Mouse (Mus musculus) left cerebral cortex, postnatal 4 days (tissue): ENCODE results near the gene Itgb4. TPM values are rescaled to one million over a fixed set of nuclear protein-coding genes. Genes with fewer than 3 reads are reported as not detected.

ENCODE experiments used
- DNase-seq: peaks from one replicate; pipeline ENCODE4 v3.0.0-alpha.2; 2022
- intact Hi-C: fragments of 180-260 bp; cut with DNase I; formaldehyde crosslinking; loops from one replicate; pipeline ENCODE4 v1.15.1; 2025
- total RNA-seq, 2 experiments: library from RNA; stranded (reverse); gene quantifications; 2 replicates each; pipeline ENCODE4 v1.2.3; 2021

The Itgb4 gene
- total RNA-seq = 1 to 10 TPM; 3.7 to 4.4 TPM

DNA sequence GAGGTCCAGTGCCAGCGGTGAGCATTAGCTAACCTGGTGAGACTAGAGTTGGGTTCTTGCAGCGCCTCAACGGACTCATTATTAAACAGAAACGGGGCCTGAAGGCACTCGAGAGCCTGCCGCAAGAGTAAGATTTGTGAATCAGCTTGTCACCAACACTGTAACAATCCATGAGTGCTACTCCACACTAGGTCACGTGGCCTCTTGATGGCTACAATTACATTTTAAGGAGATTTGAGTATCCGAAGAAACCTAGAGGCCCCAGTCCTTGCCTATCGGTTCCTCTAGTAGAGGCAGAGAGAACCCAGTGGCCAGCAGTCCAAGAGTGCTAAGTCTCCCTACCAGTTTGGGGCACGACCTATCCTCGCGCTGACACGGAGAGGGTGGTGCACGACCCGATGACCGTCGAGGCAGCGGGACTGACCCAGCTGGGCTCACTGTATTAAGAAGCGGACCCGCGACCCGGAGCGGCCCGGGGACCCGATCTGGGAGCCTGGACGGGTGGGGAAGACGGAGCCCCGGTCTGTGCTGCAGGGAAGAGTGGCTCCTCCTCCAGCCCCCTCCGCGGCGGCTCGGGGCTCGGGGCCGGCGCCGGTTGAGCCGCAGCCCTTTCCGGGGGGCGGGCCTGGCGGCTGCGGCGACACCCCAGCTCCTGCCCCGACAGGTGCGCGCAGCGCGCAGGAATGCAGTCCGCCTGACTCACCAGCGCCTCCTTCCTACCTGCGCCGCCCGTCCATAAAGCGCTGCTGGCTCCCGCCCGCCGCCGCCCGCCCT lies at the start of gene Itgb4:
Gene Itgb4 (plus strand): TSS at position 401 of the 774 bp plus-strand sequence.
- intact Hi-C loops = no loop called here
- DNase-seq = no peak

DNA sequence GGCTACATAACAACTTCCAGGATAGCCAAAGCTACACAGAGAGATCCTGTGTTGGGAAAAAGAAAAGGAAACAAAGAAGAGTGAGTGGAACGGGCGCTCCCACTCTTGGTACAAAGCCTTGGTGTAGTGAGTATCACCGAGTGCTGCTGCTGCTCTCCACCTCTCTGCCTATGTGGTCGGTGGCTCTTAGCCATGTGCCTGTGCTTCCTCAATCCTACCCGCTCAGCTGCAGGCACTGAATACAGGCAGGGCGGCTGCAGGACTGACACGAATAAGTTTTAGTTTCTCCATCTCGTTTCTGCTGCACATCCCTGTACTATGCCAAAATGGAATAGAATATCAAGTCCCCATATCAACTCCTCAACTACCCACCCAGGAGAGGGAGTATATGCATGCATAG lies 45.5 kb upstream of the Itgb4 start:
- no peak for DNase-seq
- intact Hi-C loops = no loop called here

DNA sequence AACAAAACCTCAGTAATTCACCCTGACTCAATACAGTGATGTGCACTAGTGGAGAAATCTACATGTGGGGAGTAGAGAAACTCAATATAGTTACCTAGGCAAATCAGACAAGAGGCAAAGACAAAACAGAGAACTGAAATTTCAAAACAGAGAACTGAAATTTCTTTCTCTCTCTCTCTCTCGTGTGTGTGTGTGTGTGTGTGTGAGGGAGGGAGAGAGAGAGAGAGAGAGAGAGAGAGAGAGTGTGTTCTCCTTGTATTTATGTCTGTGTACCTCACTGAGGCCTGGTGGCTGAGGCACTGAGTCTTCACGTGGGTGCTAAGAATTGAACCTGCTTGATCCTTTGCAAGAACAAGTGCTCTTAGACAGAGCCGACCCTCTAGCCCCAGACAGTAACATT lies 44.7 kb upstream of the Itgb4 start:
- DNase-seq = no peak
- intact Hi-C loops = no loop called here

DNA sequence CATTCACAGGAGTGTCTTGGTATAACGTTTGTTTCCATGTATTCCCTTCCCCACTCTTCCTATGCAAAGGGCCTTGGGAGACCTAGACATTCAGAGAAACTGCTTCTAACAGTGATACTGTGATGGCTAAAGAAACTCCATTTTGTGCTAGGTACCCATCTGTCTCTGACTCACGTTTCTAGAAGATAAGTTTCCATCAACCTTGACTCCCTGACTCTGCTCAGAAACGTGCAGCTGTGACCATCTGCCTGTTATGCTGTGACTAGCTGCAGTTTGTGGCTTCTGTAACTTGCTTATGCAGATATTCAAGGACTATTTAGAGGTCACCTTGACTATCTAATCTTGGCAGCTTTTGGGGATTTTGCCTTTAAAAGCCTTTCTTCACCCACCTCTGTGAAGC lies 43.3 kb upstream of the Itgb4 start:
- intact Hi-C loops = no loop called here

DNA sequence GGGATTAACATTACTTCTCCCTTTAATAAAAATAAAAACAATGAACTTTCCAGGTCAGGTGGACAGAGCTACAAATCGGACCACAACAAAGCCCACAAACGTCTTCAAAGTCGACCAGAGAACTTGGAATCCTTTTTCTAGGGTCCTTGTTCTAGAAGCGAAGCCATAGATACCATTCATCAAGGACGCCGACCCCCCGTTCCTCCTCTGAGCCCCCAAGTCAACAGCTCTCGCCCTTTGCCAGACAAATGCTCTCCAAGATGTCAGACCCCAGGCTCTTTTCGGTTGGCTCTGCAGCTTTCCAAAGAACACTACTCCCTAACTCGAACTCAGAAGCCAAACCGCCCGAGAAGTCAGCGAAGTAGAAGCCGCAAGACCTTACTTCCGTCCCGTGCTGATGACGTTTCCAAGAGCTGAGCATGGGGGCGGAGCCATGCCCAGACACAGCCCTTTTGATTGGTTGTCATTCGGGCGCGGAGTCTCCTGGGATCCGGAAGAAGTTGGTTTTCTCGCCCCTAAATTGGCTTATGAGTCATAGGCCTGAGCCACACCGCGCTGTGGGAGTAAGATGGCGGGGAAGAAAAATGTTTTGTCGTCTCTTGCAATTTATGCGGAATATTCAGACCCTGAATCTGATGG lies 41.3 kb upstream of the Itgb4 start, which contains the start of the genes Sap30bp and Recql5:
Gene Sap30bp (plus strand): TSS at position 175 of the 639 bp plus-strand sequence.
Gene Recql5 (minus strand): TSS at position 370 of the 639 bp plus-strand sequence.
- intact Hi-C loops = no loop called here
- DNase-seq = peak; percentile 98

More for the DNA sequence above, 43.3 kb upstream of the Itgb4 start:
- DNase-seq = no peak

DNA sequence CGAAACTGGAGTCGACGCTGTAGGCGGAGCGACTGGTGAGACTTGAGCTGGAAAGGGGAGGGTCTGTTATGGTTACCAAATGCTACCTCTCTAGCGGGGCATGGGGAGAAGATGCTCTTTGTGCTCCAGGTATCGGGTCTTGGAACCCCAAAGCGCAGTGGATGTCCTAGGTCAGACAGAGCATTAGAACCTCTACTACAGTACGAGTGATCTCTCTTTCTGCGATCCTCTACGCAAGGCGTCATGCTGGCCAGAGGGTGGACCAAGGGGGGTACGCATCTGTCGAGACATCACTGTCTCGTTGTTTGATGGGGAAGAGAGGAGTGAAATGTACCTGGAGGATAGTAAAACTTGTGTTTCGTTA lies 40.8 kb upstream of the Itgb4 start:
- intact Hi-C loops = no loop called here
- no peak for DNase-seq

DNA sequence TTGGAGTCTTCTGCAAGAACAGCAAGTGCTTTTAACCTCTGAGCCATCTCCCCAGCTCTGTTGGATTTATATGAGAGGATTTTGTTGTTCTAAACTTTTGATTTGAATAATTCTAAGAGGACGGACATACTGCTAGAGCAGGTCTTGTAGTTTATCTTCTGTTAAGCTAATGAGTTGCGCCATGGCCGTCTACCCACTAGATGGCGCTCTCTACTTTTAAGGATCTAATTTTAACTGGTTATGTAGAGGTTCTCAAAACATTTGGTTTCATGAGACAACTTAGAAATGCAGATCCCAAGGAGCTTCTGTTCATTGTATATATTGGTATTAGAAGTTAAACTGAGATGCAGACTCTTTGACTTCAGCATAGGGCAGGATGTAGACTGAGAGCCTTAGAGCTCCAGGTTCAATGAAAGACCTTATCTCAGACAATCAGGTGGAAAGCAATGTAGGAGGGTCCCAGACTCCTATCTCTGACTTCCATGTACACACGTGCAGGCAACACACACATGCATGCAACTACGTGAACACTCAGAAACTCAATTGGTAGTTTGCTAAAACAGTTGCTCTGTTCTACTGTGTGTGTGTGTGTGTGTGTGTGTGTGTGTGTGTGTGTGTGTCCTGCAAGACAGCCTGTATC lies 34.7 kb upstream of the Itgb4 start:
- intact Hi-C loops = loop anchor here (5.0 kb wide), 1 partner anchor 62 kb away; no protein-coding TSS in a partner anchor
- DNase-seq = peak; percentile 68

DNA sequence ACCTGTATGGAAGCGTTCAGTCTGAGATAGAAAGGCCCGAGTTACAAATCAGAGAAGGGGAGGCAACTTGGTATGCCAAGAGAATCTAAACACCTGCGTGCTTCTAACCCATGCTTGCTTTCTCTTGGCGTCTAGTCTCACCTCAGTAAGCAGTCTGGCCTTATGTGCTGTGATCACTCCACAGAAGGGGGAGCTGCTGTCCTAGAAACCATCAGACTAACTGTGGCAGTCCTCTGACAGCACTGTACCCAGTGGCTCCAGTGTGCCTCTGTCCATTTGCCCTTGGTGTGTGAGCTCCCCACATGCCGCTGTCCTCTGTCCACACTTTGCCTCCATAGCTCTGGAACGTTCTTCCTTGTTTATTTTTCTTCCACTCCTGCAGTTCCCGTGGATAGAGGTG lies 32.5 kb upstream of the Itgb4 start:
- intact Hi-C loops = no loop called here

DNA sequence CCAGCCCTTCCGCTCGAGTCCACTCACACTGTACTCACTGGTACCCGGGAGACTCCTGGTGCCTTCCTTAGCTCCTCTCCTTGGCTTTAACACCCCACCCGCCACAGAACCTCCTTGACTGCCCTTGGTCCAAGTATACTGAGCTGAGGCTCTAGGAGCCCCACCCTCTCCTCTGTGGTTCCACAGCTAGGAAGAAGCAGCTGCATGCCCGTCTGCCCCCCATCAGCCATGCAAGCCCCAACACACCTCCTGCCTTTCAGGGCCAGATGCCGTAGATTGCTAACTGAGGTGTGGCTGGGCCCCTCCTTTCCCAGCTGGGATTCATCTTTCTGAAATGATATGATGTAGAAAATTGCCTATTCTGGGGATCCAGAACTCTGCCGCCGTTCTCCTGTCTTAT lies 29.3 kb upstream of the Itgb4 start:
- intact Hi-C loops = no loop called here
- DNase-seq = no peak

More for the DNA sequence above, 32.5 kb upstream of the Itgb4 start:
- no peak for DNase-seq

DNA sequence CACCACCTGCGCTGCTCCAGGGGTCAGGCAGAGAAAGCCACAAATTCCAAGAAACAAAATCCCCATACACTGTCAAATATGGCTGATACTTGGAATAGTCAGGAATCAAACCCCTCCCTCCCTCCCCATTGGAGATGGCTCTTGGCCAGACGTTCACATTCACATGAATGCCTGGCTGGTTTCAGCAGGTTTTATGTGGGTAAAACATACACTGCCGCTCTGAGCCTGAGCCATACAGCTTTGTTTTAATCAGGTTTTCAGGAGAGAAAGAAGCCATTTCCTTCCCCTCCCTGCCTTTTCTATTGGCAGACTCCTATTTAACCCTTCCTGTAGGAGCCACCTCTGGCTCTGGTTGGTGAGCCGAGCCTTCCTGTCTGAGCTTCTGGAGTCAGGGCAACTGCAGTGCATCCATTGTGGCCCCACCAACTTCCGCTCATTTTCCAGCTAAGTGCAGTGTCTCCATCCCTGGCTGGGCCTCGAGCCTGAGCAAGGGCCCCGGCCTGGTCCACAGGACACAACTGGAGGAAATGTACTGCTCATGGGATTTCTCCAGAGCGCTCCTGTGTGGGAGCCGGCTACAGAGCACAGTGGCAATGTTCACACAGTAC lies 28.2 kb upstream of the Itgb4 start:
- no peak for DNase-seq
- intact Hi-C loops = no loop called here

DNA sequence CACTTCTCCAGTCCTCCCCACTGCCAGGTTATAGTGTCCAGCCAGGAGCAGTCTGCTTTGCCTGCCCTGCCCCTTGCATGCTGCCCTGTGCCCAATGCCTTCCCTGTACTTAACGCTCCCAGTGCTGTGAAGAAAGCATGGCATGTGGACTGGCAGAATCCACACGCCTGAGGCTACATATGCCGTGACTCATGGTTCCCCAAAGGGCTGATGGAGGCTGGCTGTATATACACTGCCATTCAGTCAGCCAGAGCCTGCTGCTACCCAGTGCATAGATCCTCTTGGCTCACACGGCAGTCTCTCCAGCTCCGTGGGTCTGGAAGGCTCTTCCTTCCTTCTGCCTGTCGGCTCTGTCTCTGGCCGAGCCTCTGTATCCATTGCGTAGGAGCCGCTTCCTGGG lies 26.2 kb upstream of the Itgb4 start:
- no peak for DNase-seq
- intact Hi-C loops = no loop called here

DNA sequence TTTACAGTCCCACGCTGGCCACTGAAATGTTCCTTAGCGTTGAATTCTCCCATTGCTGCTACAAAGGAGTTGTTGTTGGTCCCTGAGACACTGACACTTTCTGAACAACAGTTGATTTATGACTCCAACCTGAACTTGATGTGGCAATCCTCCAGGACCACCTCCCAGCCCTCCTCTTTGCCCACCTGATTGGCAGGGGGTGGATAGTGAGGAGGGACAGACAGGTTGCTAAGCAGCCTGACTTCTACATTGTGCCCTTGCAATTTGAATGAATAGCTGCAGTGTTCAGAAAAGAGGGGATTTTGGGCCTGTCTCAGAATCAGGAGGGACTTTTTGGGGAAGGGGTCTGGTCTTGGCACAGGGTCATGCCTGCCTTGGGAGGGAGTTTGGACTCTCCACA lies 23.8 kb upstream of the Itgb4 start:
- intact Hi-C loops = no loop called here
- no peak for DNase-seq

DNA sequence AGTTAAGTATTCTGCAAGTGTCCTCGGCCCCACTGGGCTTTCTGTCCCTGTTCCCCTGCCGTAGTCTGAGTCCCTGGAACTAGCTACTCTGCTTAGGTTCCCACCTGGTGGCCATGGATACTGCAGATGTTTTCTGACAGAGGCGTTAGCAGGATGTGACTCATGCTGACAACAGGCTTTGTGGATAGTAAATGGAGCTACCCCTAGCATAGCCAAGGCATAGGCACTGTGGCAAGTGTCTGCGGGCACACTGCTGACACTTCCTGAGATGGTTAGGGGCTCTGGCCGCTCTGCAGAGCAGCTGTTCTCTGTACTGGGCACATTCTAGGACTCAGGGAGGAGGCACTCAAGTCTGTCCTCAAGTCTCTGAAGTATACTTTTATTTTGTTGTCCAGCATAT lies 19.8 kb upstream of the Itgb4 start:
- intact Hi-C loops = no loop called here
- DNase-seq = no peak

DNA sequence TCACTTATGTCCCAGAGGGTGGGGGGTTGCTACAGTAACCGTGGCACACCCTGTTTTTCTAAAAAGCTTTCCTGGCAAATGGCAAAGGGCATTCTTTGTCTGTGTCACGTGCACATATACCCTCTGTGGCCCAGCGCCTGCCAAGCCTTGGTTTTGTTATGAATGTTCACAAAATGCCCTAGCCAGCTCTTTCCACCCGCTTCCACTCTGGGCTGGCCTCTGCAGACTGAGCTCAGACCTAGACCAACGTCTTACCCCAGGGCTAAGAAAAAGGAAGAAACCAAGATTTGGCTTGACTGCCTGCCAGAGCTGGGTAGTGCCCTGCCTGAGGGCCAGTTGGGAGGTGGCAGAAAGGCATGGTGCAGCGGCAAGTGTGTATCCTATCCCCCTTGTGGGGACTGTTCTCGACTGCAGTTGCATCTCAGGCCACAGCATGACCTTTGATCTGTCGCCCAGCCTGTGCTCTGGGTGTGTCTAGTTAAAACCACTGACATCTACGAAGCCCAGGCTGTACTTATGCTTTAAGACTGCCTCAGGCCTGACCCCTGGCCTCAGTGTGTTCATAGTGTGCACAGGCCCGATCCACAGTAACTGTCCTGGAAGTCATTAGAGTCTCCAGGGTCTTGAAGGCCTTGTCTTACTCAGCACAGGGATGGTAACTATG lies 19.2 kb upstream of the Itgb4 start:
- peak; percentile 45 for DNase-seq
- intact Hi-C loops = no loop called here

DNA sequence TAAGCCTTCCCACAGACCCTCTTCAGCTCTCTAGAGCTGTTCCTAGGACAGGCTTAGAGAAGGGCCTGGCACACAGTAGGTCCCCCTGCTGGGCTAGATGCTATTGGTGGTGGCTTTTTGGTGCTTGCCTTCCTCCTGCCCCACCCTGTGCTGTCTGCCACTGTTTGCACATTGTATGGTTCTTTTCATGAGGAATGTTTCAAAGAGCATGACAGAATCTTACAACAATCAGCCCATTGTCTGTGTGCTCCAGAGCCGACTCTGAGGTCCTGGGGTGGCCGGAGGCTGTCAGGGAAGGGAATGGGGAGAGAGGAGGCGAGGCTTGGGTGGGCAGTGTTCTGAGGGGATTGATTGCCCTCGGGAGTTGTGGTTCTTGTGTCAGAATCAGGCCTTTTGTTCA lies 18.1 kb upstream of the Itgb4 start:
- DNase-seq = peak; percentile 35
- intact Hi-C loops = no loop called here

DNA sequence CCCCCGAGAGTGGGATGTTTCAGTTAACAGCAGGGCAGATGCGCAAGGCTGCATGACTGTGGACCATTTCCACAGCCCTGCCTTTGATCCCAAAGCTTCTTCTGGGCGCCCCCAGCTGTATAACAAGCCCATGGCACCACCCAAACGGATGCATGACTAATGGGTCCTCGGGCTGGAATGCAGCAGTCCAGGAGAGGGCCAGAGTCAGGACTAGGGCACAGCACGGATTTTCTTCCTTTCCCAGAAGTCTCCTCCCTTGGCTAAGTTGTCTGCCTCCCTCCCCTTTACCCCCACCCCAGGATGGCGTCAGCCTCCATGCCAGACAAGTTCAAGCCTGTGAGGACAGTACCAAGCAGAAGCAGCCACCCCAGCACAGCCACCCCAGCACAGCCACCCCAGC lies 16.5 kb upstream of the Itgb4 start:
- no peak for DNase-seq
- intact Hi-C loops = no loop called here

DNA sequence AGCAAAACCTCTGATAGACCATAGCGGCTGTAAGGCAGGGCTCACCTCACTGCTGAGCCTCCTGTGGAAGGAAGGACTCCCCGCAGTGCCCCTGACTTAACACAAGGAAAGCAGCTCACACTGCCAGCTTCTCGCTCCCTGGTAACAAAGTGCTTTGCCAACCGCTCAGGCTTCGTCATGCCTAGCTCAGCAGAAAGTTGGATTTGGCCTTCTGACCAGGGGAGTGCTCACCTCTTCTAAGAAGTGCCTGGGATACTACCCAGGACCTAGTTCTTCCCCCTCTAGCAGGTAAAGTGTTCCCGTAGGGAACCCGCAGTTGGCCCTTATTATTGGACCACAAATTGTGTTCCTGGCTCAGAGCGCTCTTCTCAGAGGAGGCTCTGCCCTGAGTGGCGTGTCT lies 15.5 kb upstream of the Itgb4 start:
- intact Hi-C loops = no loop called here
- no peak for DNase-seq

DNA sequence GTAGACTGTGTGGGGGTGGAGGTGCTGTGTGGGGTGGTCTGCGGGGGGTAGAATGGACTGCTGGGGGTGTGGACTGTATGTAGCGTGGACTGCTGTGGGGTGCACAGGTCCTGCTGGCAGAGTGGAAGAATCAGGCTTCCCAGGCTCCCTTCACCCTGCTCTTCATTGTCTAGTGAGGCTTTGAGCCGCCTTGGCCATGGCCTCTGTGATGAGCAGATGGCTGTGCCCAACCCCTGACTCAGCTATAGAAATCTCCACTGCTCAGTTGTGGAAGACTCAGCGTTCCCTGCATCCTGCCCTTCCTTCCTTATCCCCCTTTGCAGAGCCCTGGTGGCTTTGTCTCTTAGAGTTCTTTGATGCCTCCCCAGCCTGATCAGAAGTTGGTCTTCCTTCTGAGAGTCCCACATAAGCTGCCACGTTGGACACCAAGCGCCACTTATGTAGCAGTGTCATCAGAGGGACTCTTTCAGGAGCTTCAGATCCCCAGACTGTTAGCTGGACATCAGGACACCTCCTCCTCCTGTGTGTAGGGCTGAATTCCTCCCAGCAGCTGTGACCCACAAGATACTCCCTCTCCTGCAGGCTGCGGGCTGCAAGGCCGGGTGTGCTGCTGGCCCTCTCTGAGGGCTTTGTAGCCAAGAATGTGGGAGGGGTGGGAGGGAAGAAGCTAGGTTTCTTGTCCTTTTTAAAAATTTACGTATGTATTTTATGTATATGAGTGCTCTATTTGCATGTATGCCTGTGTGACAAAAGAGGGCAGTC lies 11.7 kb upstream of the Itgb4 start:
- no peak for DNase-seq
- intact Hi-C loops = no loop called here

DNA sequence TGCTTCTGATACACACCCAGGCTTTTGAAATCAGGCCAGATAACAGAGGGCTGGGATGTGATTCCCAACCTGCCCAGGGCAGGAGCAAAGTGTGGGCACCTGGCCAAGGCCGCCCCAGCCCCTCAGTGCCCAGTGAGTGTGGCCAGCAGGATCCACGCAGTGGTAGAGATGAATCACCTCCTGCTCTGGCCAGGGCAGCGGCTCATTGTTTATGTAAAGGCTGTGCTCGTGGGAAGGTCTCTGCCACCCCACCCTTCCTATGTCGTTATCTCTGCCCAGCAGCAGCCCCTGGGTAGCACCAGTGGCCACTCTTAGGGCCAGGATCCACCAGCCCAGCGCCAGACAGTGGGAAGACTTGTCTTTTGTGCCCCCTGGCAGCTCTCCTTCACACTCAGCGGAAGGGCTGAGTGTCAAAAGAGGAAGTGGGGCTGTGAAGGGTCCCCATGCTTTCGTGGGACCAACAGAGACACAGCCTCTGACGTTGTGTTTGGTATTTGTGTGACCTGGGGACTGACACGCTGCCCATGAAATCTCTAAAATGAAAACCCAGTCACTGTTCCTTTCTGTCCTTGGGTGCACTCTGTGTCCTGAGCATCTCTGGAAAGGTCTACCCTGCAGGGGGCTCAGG lies 9.4 kb upstream of the Itgb4 start:
- intact Hi-C loops = no loop called here
- DNase-seq = no peak
